Mouse (Mus musculus): ENCODE results near the gene Zfp652. TPM values are rescaled to one million over a fixed set of nuclear protein-coding genes. Genes with fewer than 3 reads are reported as not detected.
A peak's percentile ranks its signal among the peaks of the same experiment; 100 is the strongest.

Gene Zfp652
- polyA plus RNA-seq, 1 experiment from 2014 or later, result 26.6 TPM

- H3K27me3 ChIP-seq, result peaks cover 94% of the 10 kb centered on the region
- no peak overlapping the region for H3K27ac ChIP-seq
- H3K9ac ChIP-seq, result no peak overlapping the region
- no peaks in the 10 kb centered on the region for H3K9me3 ChIP-seq
- 42% methylated on average over 4 of the region's 4 CpGs for WGBS
- ATAC-seq (ENCODE audit: insufficient number of reproducible peaks, low FRiP score, low TSS enrichment, low read depth), result no peak
- H3K4me3 ChIP-seq, result no peak overlapping the region
- H3K4me2 ChIP-seq, result no peak overlapping the region
- no peaks in the 10 kb centered on the region for H3K36me3 ChIP-seq
- H3K4me1 ChIP-seq, result peaks cover 44% of the 10 kb centered on the region
Measured at GRCm38 (mm10) chr11:95829526-95830050, 117.1 kb downstream of the Zfp652 start.

- Histone ChIP-seq H3K36me3 (no peaks in the 10 kb centered on the region), H3K27me3 (peaks cover 94% of the 10 kb centered on the region), H3K4me3 (peak overlapping the region; percentile 31), H3K4me2 (peak overlapping the region; percentile 43), H3K9ac (no peak overlapping the region), H3K27ac (no peak overlapping the region), H3K4me1 (peaks cover 45% of the 10 kb centered on the region), H3K9me3 (no peaks in the 10 kb centered on the region)
- 4% methylated on average over 80 of the region's 80 CpGs for WGBS
- ATAC-seq (ENCODE audit: insufficient number of reproducible peaks, low FRiP score, low TSS enrichment, low read depth), result no peak
Measured at GRCm38 (mm10) chr11:95830411-95831275, 118.2 kb downstream of the Zfp652 start.

GRCm38 (mm10) chr11:95831276-95831619 is 118.8 kb downstream of the Zfp652 start:
- no peaks in the 10 kb centered on the region for H3K36me3 ChIP-seq
- ATAC-seq (ENCODE audit: insufficient number of reproducible peaks, low FRiP score, low TSS enrichment, low read depth), result no peak
- H3K9me3 ChIP-seq, result no peaks in the 10 kb centered on the region
- no peak overlapping the region for H3K27ac ChIP-seq
- peaks cover 98% of the 10 kb centered on the region for H3K27me3 ChIP-seq
- H3K4me3 ChIP-seq, result peak overlapping the region; percentile 31
- H3K4me1 ChIP-seq, result peaks cover 51% of the 10 kb centered on the region
- 4% methylated on average over 10 of the region's 10 CpGs for WGBS
- peak overlapping the region; percentile 43 for H3K4me2 ChIP-seq
- no peak overlapping the region for H3K9ac ChIP-seq

GRCm38 (mm10) chr11:95831641-95832040 is 119.2 kb downstream of the Zfp652 start:
- Histone ChIP-seq H3K36me3 (no peaks in the 10 kb centered on the region), H3K27ac (no peak overlapping the region), H3K4me1 (peaks cover 55% of the 10 kb centered on the region), H3K27me3 (peaks cover 98% of the 10 kb centered on the region), H3K9me3 (no peaks in the 10 kb centered on the region), H3K4me2 (peak overlapping the region; percentile 43; the same call in 1 of the 2 replicates), H3K9ac (no peak overlapping the region), H3K4me3 (peak overlapping the region; percentile 31)
- ATAC-seq (ENCODE audit: insufficient number of reproducible peaks, low FRiP score, low TSS enrichment, low read depth), result no peak
- 4% methylated on average over 14 of the region's 15 CpGs for WGBS

GRCm38 (mm10) chr11:95832129-95833005 is 119.9 kb downstream of the Zfp652 start:
- Histone ChIP-seq H3K4me1 (peaks cover 62% of the 10 kb centered on the region), H3K36me3 (no peaks in the 10 kb centered on the region), H3K4me3 (no peak overlapping the region), H3K9me3 (no peaks in the 10 kb centered on the region), H3K9ac (no peak overlapping the region), H3K27ac (no peak overlapping the region), H3K4me2 (no peak overlapping the region), H3K27me3 (peaks cover 95% of the 10 kb centered on the region)
- ATAC-seq (ENCODE audit: insufficient number of reproducible peaks, low FRiP score, low TSS enrichment, low read depth), result no peak
- 44% methylated on average over 18 of the region's 18 CpGs for WGBS

- 35% methylated on average over 8 of the region's 8 CpGs for WGBS
- H3K36me3 ChIP-seq, result no peaks in the 10 kb centered on the region
- H3K9ac ChIP-seq, result no peak overlapping the region
- ATAC-seq (ENCODE audit: insufficient number of reproducible peaks, low FRiP score, low TSS enrichment, low read depth), result no peak
- no peak overlapping the region for H3K4me3 ChIP-seq
- H3K4me1 ChIP-seq, result peaks cover 69% of the 10 kb centered on the region
- no peaks in the 10 kb centered on the region for H3K9me3 ChIP-seq
- H3K27me3 ChIP-seq, result peaks cover 91% of the 10 kb centered on the region
- no peak overlapping the region for H3K4me2 ChIP-seq
- H3K27ac ChIP-seq, result no peak overlapping the region
Measured at GRCm38 (mm10) chr11:95833006-95833570, 120.6 kb downstream of the Zfp652 start.

GRCm38 (mm10) chr11:95833631-95834142 is 121.2 kb downstream of the Zfp652 start:
- WGBS, result 11% methylated on average over 18 of the region's 18 CpGs
- Histone ChIP-seq H3K27ac (no peak overlapping the region), H3K36me3 (no peaks in the 10 kb centered on the region), H3K27me3 (peaks cover 85% of the 10 kb centered on the region), H3K4me2 (no peak overlapping the region), H3K9ac (no peak overlapping the region), H3K9me3 (no peaks in the 10 kb centered on the region), H3K4me1 (peaks cover 70% of the 10 kb centered on the region), H3K4me3 (no peak overlapping the region; the same call in 1 of the 2 replicates)
- ATAC-seq (ENCODE audit: insufficient number of reproducible peaks, low FRiP score, low TSS enrichment, low read depth), result no peak

- Histone ChIP-seq H3K4me1 (peaks cover 70% of the 10 kb centered on the region), H3K27me3 (peaks cover 80% of the 10 kb centered on the region), H3K4me3 (no peak overlapping the region; the same call in 1 of the 2 replicates), H3K36me3 (no peaks in the 10 kb centered on the region), H3K9ac (no peak overlapping the region), H3K9me3 (no peaks in the 10 kb centered on the region), H3K27ac (0 out of 2 replicates have a peak overlapping the region, but pooled peaks have one; percentile 13), H3K4me2 (no peak overlapping the region)
- WGBS, result 4% methylated on average over 22 of the region's 22 CpGs
- ATAC-seq (ENCODE audit: insufficient number of reproducible peaks, low FRiP score, low TSS enrichment, low read depth), result no peak; the same call in 1 of the 2 replicates
Measured at GRCm38 (mm10) chr11:95834143-95834667, 121.7 kb downstream of the Zfp652 start.

- no peak overlapping the region for H3K4me2 ChIP-seq
- no peak for ATAC-seq (ENCODE audit: insufficient number of reproducible peaks, low FRiP score, low TSS enrichment, low read depth)
- H3K36me3 ChIP-seq, result no peaks in the 10 kb centered on the region
- peaks cover 72% of the 10 kb centered on the region for H3K27me3 ChIP-seq
- 0 out of 2 replicates have a peak overlapping the region, but pooled peaks have one; percentile 13 for H3K27ac ChIP-seq
- no peak overlapping the region for H3K4me3 ChIP-seq
- H3K9ac ChIP-seq, result no peak overlapping the region
- H3K4me1 ChIP-seq, result peaks cover 67% of the 10 kb centered on the region
- 26% methylated on average over 15 of the region's 15 CpGs for WGBS
- no peaks in the 10 kb centered on the region for H3K9me3 ChIP-seq
Measured at GRCm38 (mm10) chr11:95834742-95835710, 122.6 kb downstream of the Zfp652 start.

GRCm38 (mm10) chr11:95835832-95836231 is 123.4 kb downstream of the Zfp652 start:
- Histone ChIP-seq H3K36me3 (no peaks in the 10 kb centered on the region), H3K9ac (no peak overlapping the region), H3K27ac (no peak overlapping the region), H3K4me1 (peaks cover 59% of the 10 kb centered on the region), H3K4me2 (no peak overlapping the region), H3K27me3 (peaks cover 64% of the 10 kb centered on the region), H3K4me3 (no peak overlapping the region), H3K9me3 (no peaks in the 10 kb centered on the region)
- no peak for ATAC-seq (ENCODE audit: insufficient number of reproducible peaks, low FRiP score, low TSS enrichment, low read depth)
- 27% methylated on average over 6 of the region's 6 CpGs for WGBS

Measured in limb, embryonic 15.5 days (tissue).